Mouse (Mus musculus) midbrain, embryonic 15.5 days (tissue): ENCODE measurements at regions not wholly inside any gene's neighbourhood (a gene's known extent, or its start where the extent isn't known, plus 50 kb on each side); places are given as distances from the start of the nearest gene placed in this dataset.
A peak's percentile ranks its signal among the peaks of the same experiment; 100 is the strongest.

Source experiments
- ATAC-seq: fragments of 200-750 bp; cut with Nextera tagmentation; replicated peaks from 2 replicates; pipeline ENCODE4 v1.8.0; 2017; ENCODE audit warnings: moderate TSS enrichment
- H3K27ac ChIP-seq: fragments of 300-500 bp; sonication (generic); 2 replicates; pipeline ENCODE4 v1.5.1; 2015; ENCODE audit warnings: mild to moderate bottlenecking, inconsistent platforms
- H3K27me3 ChIP-seq: fragments of 300-500 bp; sonication (generic); replicated peaks from 2 replicates; pipeline ENCODE4 v1.6.1; 2015; ENCODE audit warnings: inconsistent platforms
- H3K36me3 ChIP-seq: fragments of 300-500 bp; sonication (generic); replicated peaks from 2 replicates; pipeline ENCODE4 v1.6.1; 2015; ENCODE audit warnings: inconsistent platforms
- H3K4me1 ChIP-seq: fragments of 300-500 bp; sonication (generic); 2 replicates; pipeline ENCODE4 v1.6.1; 2015; ENCODE audit warnings: inconsistent platforms
- H3K4me2 ChIP-seq: fragments of 300-500 bp; sonication (generic); 2 replicates; pipeline ENCODE4 v1.6.1; 2015; ENCODE audit warnings: inconsistent platforms, mild to moderate bottlenecking, moderate library complexity
- H3K4me3 ChIP-seq: fragments of 300-500 bp; sonication (generic); 2 replicates; pipeline ENCODE4 v1.5.1; 2015; ENCODE audit warnings: mild to moderate bottlenecking, inconsistent platforms
- H3K9ac ChIP-seq: fragments of 300-500 bp; sonication (generic); 2 replicates; pipeline ENCODE4 v1.6.1; 2015; ENCODE audit warnings: mild to moderate bottlenecking, inconsistent platforms
- H3K9me3 ChIP-seq: fragments of 300-500 bp; sonication (generic); 2 replicates; pipeline ENCODE4 v1.6.1; 2016; ENCODE audit warnings: inconsistent platforms
- WGBS: fragments of 180-500 bp; shearing (Covaris S2); methylation state at CpG from one replicate; pipeline ENCODE4 v1.1.7; 2015; ENCODE audit warnings: mixed read lengths; 5-methylcytosine and 5-hydroxymethylcytosine counted together

GRCm38 (mm10) chr5:118421884-118422821 lies 138.3 kb upstream of the Med13l start:
- H3K4me3 ChIP-seq, result peak overlapping the region; percentile 27
- no peaks in the 10 kb centered on the region for H3K9me3 ChIP-seq
- 43% methylated on average over 32 of the region's 32 CpGs for WGBS
- peak overlapping the region; percentile 80 for H3K27ac ChIP-seq
- H3K9ac ChIP-seq, result peak overlapping the region; percentile 35; the same call in 1 of the 2 replicates
- H3K4me1 ChIP-seq, result peaks cover 13% of the 10 kb centered on the region
- H3K27me3 ChIP-seq, result no peaks in the 10 kb centered on the region
- peak overlapping the region; percentile 58 for H3K4me2 ChIP-seq
- no peaks in the 10 kb centered on the region for H3K36me3 ChIP-seq
- peak; percentile 93 for ATAC-seq

- Histone ChIP-seq H3K9me3 (no peaks in the 10 kb centered on the region), H3K4me3 (no peak overlapping the region), H3K27ac (no peak overlapping the region), H3K27me3 (no peaks in the 10 kb centered on the region), H3K36me3 (no peaks in the 10 kb centered on the region), H3K4me2 (no peak overlapping the region), H3K9ac (no peak overlapping the region), H3K4me1 (peaks cover 13% of the 10 kb centered on the region)
- 82% methylated on average over 3 of the region's 3 CpGs for whole genome bisulfite sequencing
- no peak for ATAC-seq
Observed at GRCm38 (mm10) chr5:118424177-118424576, 136.3 kb upstream of the Med13l start.

GRCm38 (mm10) chr5:118424764-118425568 lies 135.5 kb upstream of the Med13l start:
- H3K4me2 ChIP-seq, result no peak overlapping the region
- ATAC-seq, result no peak
- H3K4me1 ChIP-seq, result peaks cover 13% of the 10 kb centered on the region
- H3K27ac ChIP-seq, result no peak overlapping the region
- no peak overlapping the region for H3K9ac ChIP-seq
- WGBS, result 52% methylated on average over 9 of the region's 9 CpGs
- no peaks in the 10 kb centered on the region for H3K36me3 ChIP-seq
- no peak overlapping the region for H3K4me3 ChIP-seq
- H3K9me3 ChIP-seq, result no peaks in the 10 kb centered on the region
- no peaks in the 10 kb centered on the region for H3K27me3 ChIP-seq

- Histone ChIP-seq H3K4me1 (peaks cover 12% of the 10 kb centered on the region), H3K4me2 (no peak overlapping the region), H3K27me3 (no peaks in the 10 kb centered on the region), H3K27ac (no peak overlapping the region), H3K9me3 (no peaks in the 10 kb centered on the region), H3K9ac (no peak overlapping the region), H3K4me3 (no peak overlapping the region), H3K36me3 (no peaks in the 10 kb centered on the region)
- no peak for ATAC-seq
- 55% methylated on average over 5 of the region's 5 CpGs for WGBS
Observed at GRCm38 (mm10) chr5:118426673-118427072, 133.8 kb upstream of the Med13l start.

- H3K9ac ChIP-seq, result no peak overlapping the region
- 80% methylated on average over 18 of the region's 18 CpGs for WGBS
- H3K4me1 ChIP-seq, result no peaks in the 10 kb centered on the region
- no peak overlapping the region for H3K27ac ChIP-seq
- H3K9me3 ChIP-seq, result no peaks in the 10 kb centered on the region
- no peak overlapping the region for H3K4me3 ChIP-seq
- ATAC-seq, result no peak
- H3K27me3 ChIP-seq, result no peaks in the 10 kb centered on the region
- no peak overlapping the region for H3K4me2 ChIP-seq
- H3K36me3 ChIP-seq, result no peaks in the 10 kb centered on the region
Observed at GRCm38 (mm10) chr5:118428323-118429095, 132.0 kb upstream of the Med13l start.

GRCm38 (mm10) chr5:118433599-118433998 lies 126.9 kb upstream of the Med13l start:
- no peak overlapping the region for H3K9ac ChIP-seq
- H3K27ac ChIP-seq, result no peak overlapping the region
- H3K4me3 ChIP-seq, result no peak overlapping the region
- peaks cover 13% of the 10 kb centered on the region for H3K4me1 ChIP-seq
- H3K36me3 ChIP-seq, result no peaks in the 10 kb centered on the region
- no peaks in the 10 kb centered on the region for H3K9me3 ChIP-seq
- H3K27me3 ChIP-seq, result peaks cover 24% of the 10 kb centered on the region
- H3K4me2 ChIP-seq, result no peak overlapping the region
- 78% methylated on average over 4 of the region's 4 CpGs for WGBS
- ATAC-seq, result no peak

GRCm38 (mm10) chr5:118434718-118435555 lies 125.5 kb upstream of the Med13l start:
- peaks cover 13% of the 10 kb centered on the region for H3K4me1 ChIP-seq
- no peak overlapping the region for H3K4me3 ChIP-seq
- no peaks in the 10 kb centered on the region for H3K36me3 ChIP-seq
- H3K27ac ChIP-seq, result no peak overlapping the region
- ATAC-seq, result no peak
- H3K27me3 ChIP-seq, result peaks cover 24% of the 10 kb centered on the region
- no peaks in the 10 kb centered on the region for H3K9me3 ChIP-seq
- H3K4me2 ChIP-seq, result no peak overlapping the region
- no peak overlapping the region for H3K9ac ChIP-seq
- 16% methylated on average over 20 of the region's 20 CpGs for WGBS

- Histone ChIP-seq H3K27me3 (peaks cover 24% of the 10 kb centered on the region), H3K4me2 (no peak overlapping the region), H3K9ac (no peak overlapping the region), H3K4me3 (no peak overlapping the region), H3K4me1 (peaks cover 13% of the 10 kb centered on the region), H3K36me3 (no peaks in the 10 kb centered on the region), H3K9me3 (no peaks in the 10 kb centered on the region), H3K27ac (no peak overlapping the region)
- no peak for ATAC-seq
- 22% methylated on average over 7 of the region's 7 CpGs for WGBS
Observed at GRCm38 (mm10) chr5:118435556-118435950, 124.9 kb upstream of the Med13l start.

GRCm38 (mm10) chr5:118436035-118436434 lies 124.4 kb upstream of the Med13l start:
- H3K4me2 ChIP-seq, result no peak overlapping the region
- no peaks in the 10 kb centered on the region for H3K36me3 ChIP-seq
- H3K27me3 ChIP-seq, result peaks cover 24% of the 10 kb centered on the region
- ATAC-seq, result no peak
- 28% methylated on average over 9 of the region's 9 CpGs for WGBS
- no peak overlapping the region for H3K9ac ChIP-seq
- no peaks in the 10 kb centered on the region for H3K9me3 ChIP-seq
- no peak overlapping the region for H3K4me3 ChIP-seq
- H3K27ac ChIP-seq, result no peak overlapping the region
- H3K4me1 ChIP-seq, result peaks cover 13% of the 10 kb centered on the region

- 8% methylated on average over 22 of the region's 22 CpGs for WGBS
- H3K4me1 ChIP-seq, result peaks cover 13% of the 10 kb centered on the region
- no peak overlapping the region for H3K9ac ChIP-seq
- H3K27ac ChIP-seq, result no peak overlapping the region
- H3K27me3 ChIP-seq, result peaks cover 24% of the 10 kb centered on the region
- no peak overlapping the region for H3K4me2 ChIP-seq
- H3K36me3 ChIP-seq, result no peaks in the 10 kb centered on the region
- no peak for ATAC-seq
- no peak overlapping the region for H3K4me3 ChIP-seq
- H3K9me3 ChIP-seq, result no peaks in the 10 kb centered on the region
Observed at GRCm38 (mm10) chr5:118436474-118437306, 123.8 kb upstream of the Med13l start.

- Histone ChIP-seq H3K27me3 (peaks cover 24% of the 10 kb centered on the region), H3K36me3 (no peaks in the 10 kb centered on the region), H3K4me1 (peaks cover 13% of the 10 kb centered on the region), H3K27ac (no peak overlapping the region), H3K4me3 (no peak overlapping the region), H3K9me3 (no peaks in the 10 kb centered on the region), H3K4me2 (no peak overlapping the region), H3K9ac (no peak overlapping the region)
- ATAC-seq, result no peak
- WGBS, result 17% methylated on average over 7 of the region's 7 CpGs
Observed at GRCm38 (mm10) chr5:118437307-118437610, 123.2 kb upstream of the Med13l start.
